Mouse (Mus musculus) intestine, postnatal 0 days (tissue): ENCODE measurements around the gene Adamts14. TPM values are rescaled to one million over a fixed set of nuclear protein-coding genes. Genes with fewer than 3 reads are reported as not detected.

Source experiments
- ATAC-seq: fragments of 200-750 bp; cut with Nextera tagmentation; 2 replicates; pipeline ENCODE4 v1.8.0; 2017; ENCODE audit warnings: mild to moderate bottlenecking, moderate TSS enrichment, moderate library complexity
- H3K27ac ChIP-seq: fragments of 300-500 bp; sonication (generic); 2 replicates; pipeline ENCODE4 v1.5.1; 2014; ENCODE audit warnings: mild to moderate bottlenecking, low read depth, low read length, moderate library complexity
- H3K27me3 ChIP-seq: fragments of 300-500 bp; sonication (generic); replicated peaks from 2 replicates; pipeline ENCODE4 v1.6.1; 2014; ENCODE audit warnings: low read length, mixed read lengths; ENCODE audit not compliant: control insufficient read depth, insufficient read depth
- H3K36me3 ChIP-seq: fragments of 300-500 bp; sonication (generic); 2 replicates; pipeline ENCODE4 v1.6.1; 2014; ENCODE audit warnings: mild to moderate bottlenecking, moderate library complexity; ENCODE audit not compliant: control insufficient read depth, insufficient read depth
- H3K4me1 ChIP-seq: fragments of 300-500 bp; sonication (generic); replicated peaks from 2 replicates; pipeline ENCODE4 v1.6.1; 2014; ENCODE audit warnings: antibody characterized with exemption, low read length, mixed read lengths; ENCODE audit not compliant: control insufficient read depth, insufficient read depth
- H3K4me2 ChIP-seq: fragments of 300-500 bp; sonication (generic); replicated peaks from 2 replicates; pipeline ENCODE4 v1.6.1; 2014; ENCODE audit warnings: low read depth, mild to moderate bottlenecking, moderate library complexity
- H3K4me3 ChIP-seq: fragments of 300-500 bp; sonication (generic); 2 replicates; pipeline ENCODE4 v1.5.1; 2014; ENCODE audit warnings: low read depth, low read length
- H3K9ac ChIP-seq: fragments of 300-500 bp; sonication (generic); 2 replicates; pipeline ENCODE4 v1.6.1; 2014; ENCODE audit warnings: mild to moderate bottlenecking, low read depth, low read length
- H3K9me3 ChIP-seq: fragments of 300-500 bp; sonication (generic); 2 replicates; pipeline ENCODE4 v1.6.1; 2016; ENCODE audit warnings: mixed run types; ENCODE audit not compliant: control insufficient read depth
- CTCF ChIP-seq: sonication (generic); IDR thresholded peaks from 2 replicates; pipeline ENCODE4 v1.5.1; 2016; ENCODE audit warnings: low read depth, mild to moderate bottlenecking, control low read depth, antibody characterized with exemption, moderate library complexity
- WGBS: fragments of 180-500 bp; shearing (Covaris S2); extraction: QIAGEN DNeasy Blood & Tissue Kit; methylation state at CpG from one replicate; pipeline ENCODE4 v1.1.7; 2014; 5-methylcytosine and 5-hydroxymethylcytosine counted together
- polyA plus RNA-seq: library from polyadenylated mRNA; unstranded; fragments of >200 nt; fragmentation: Nextera tagmentation; extraction: Ambion mirVana; gene quantifications from 2 replicates; pipeline ENCODE4 v1.2.1, GENCODE M21; 2015

Gene Adamts14
- polyA plus RNA-seq, 1 experiment from 2014 or later = 0.73 TPM

DNA sequence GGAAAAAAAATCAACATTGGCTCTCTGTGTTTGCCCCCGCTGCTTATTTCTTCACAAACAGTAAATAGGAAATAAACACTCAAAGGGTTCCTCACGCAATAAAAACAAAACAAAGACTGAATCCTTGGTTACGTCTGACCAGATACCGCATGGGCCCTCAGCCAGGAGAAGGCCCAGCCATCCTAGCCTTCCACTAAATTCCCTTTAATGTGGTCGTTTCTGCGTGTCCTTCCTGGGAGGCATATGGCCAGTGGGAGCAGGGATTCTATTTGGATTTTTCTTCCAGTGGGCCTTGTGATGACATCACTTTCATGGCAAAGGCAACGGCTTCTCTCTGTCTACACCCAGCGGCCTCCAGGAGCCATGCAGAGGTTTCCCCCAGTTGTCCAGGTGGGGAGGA lies 18.0 kb downstream of the Adamts14 start:
- H3K4me2 ChIP-seq = no peak overlapping the region
- ATAC-seq = no peak
- no peak overlapping the region for H3K4me3 ChIP-seq
- no peaks in the 10 kb centered on the region for H3K36me3 ChIP-seq
- H3K27ac ChIP-seq = no peak overlapping the region
- H3K9me3 ChIP-seq = no peaks in the 10 kb centered on the region
- no peaks in the 10 kb centered on the region for H3K4me1 ChIP-seq
- no peak for TF ChIP-seq CTCF
- H3K9ac ChIP-seq = no peak overlapping the region
- H3K27me3 ChIP-seq = no peaks in the 10 kb centered on the region
- 66% methylated on average over 8 of the region's 8 CpGs for WGBS

DNA sequence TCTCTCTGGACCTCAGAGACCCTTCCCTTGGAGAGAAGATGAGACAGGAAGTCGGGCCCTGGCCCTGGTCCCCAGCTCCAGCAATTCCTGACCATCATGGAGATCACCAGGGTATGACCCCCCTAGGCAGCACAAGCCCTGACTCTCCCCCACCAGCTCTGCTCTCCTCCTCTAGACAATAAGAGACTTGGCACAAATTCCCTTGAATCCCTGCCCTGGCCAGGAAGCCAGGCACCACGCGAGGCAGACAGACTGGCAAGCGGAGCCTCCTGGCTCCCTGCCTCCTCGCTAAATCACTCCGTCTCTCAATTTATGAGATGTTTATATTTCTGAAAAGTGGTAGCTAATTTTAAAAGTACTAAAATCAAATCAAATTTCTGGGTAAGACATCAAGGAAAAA lies 18.5 kb downstream of the Adamts14 start:
- no peak for ATAC-seq
- Histone ChIP-seq H3K36me3 (no peaks in the 10 kb centered on the region), H3K27ac (no peak overlapping the region), H3K4me3 (no peak overlapping the region), H3K9ac (no peak overlapping the region), H3K9me3 (no peaks in the 10 kb centered on the region), H3K4me2 (no peak overlapping the region), H3K4me1 (no peaks in the 10 kb centered on the region), H3K27me3 (no peaks in the 10 kb centered on the region)
- TF ChIP-seq CTCF = no peak
- 56% methylated on average over 6 of the region's 6 CpGs for WGBS

DNA sequence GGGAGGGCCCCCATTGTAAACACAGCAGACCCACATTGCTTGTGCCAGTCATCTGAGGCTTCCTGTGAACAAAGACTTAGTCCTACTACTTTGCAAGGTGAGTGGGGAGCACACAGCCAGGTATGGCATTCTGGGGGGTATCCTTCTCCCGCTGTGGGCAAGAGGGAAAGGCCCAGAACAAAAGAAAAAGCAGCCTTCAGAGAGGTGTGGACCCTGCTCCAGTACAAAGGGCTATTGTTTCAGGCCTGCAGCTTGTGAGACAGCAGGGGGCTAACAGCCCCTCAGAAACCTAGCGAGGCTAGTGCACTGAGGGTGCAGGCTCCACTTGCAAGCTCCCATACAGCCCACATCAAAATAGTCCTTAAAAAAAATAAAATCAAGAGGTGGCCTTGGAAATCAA lies 23.3 kb downstream of the Adamts14 start:
- no peak overlapping the region for H3K9ac ChIP-seq
- H3K9me3 ChIP-seq = no peaks in the 10 kb centered on the region
- no peak for TF ChIP-seq CTCF
- H3K4me3 ChIP-seq = no peak overlapping the region
- H3K4me1 ChIP-seq = no peaks in the 10 kb centered on the region
- H3K4me2 ChIP-seq = no peak overlapping the region
- H3K27ac ChIP-seq = no peak overlapping the region
- no peaks in the 10 kb centered on the region for H3K27me3 ChIP-seq
- no peaks in the 10 kb centered on the region for H3K36me3 ChIP-seq
- ATAC-seq = no peak
- WGBS = 77% methylated on average over 2 of the region's 2 CpGs

DNA sequence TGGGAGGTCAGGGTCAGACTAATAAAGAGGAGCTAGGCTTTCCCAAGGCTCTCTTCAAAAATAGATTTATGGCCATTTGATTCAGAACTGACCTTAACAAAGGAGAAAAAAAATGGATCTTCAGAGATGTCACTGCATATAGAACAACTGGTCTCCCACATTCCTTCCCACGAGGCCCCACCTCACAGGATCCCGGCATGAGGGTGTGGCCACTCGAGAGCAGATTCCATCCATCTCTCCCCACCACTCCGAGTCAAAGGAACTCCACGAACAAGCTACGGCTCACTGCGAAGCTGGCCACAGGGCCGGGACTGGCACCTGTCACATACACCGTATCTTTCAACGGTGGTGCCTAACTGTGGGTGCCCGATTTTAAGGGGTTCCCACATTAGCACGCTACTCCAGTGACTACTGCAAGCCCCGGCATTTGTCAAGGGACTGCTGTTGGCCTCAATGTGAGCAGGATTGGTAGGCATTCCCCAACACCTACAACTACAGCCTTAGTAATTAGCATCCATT lies 24.6 kb downstream of the Adamts14 start:
- H3K27ac ChIP-seq = no peak overlapping the region
- no peak for TF ChIP-seq CTCF
- ATAC-seq = no peak
- H3K27me3 ChIP-seq = no peaks in the 10 kb centered on the region
- 70% methylated on average over 13 of the region's 13 CpGs for WGBS
- no peaks in the 10 kb centered on the region for H3K4me1 ChIP-seq
- no peaks in the 10 kb centered on the region for H3K36me3 ChIP-seq
- no peaks in the 10 kb centered on the region for H3K9me3 ChIP-seq
- H3K4me3 ChIP-seq = no peak overlapping the region
- no peak overlapping the region for H3K4me2 ChIP-seq
- no peak overlapping the region for H3K9ac ChIP-seq

DNA sequence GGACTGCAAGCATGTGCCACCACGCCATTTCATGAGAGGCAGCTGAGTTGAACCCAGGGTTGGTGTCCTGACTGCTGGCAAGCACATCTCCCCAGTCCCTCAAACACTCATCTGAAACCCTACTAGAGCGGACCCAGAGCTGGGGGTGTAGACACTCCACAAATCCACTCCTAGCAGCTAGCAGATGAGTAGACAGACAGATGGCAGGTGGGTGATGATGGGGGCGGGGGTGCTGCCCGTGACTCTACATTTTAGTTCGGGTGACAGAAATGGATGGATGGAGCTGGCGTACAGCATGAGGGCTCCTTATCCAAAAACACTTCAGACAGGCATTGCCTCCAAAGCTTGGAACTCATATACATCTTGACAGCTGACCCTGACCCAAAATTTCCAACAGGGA lies 26.9 kb downstream of the Adamts14 start:
- ATAC-seq = no peak
- WGBS = 87% methylated on average over 6 of the region's 6 CpGs
- H3K27ac ChIP-seq = no peak overlapping the region
- no peaks in the 10 kb centered on the region for H3K4me1 ChIP-seq
- no peaks in the 10 kb centered on the region for H3K27me3 ChIP-seq
- H3K9me3 ChIP-seq = no peaks in the 10 kb centered on the region
- no peak overlapping the region for H3K4me2 ChIP-seq
- H3K36me3 ChIP-seq = no peaks in the 10 kb centered on the region
- no peak for TF ChIP-seq CTCF
- no peak overlapping the region for H3K9ac ChIP-seq
- no peak overlapping the region for H3K4me3 ChIP-seq

DNA sequence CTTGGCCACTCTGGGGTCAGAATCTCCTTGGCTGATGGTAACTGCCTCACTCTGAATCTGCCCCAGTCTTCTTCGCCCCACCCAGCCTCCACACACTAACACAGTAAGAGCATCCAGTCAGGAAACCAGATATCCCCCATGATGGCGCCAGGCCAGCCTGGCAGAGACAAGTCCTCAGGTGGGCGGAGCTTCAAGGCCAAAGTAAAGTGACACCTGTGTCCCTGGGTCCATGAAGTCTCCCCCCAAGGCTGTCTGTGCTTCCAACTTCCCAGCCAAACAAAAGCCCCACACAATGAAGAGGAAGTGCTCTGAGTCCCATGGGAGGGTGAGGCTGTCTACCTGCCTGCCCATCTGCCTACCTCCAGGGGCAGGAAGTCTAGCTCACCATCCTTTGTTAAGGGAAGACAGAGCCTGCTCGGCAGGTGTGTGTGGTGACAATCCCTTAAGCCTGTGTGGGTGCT lies 31.2 kb downstream of the Adamts14 start:
- 63% methylated on average over 4 of the region's 4 CpGs for WGBS
- H3K27ac ChIP-seq = no peak overlapping the region
- TF ChIP-seq CTCF = no peak
- no peak overlapping the region for H3K4me3 ChIP-seq
- no peak for ATAC-seq
- no peak overlapping the region for H3K4me2 ChIP-seq
- no peaks in the 10 kb centered on the region for H3K9me3 ChIP-seq
- no peaks in the 10 kb centered on the region for H3K4me1 ChIP-seq
- H3K9ac ChIP-seq = no peak overlapping the region
- no peaks in the 10 kb centered on the region for H3K36me3 ChIP-seq
- no peaks in the 10 kb centered on the region for H3K27me3 ChIP-seq
